In the genomic region with DNA sequence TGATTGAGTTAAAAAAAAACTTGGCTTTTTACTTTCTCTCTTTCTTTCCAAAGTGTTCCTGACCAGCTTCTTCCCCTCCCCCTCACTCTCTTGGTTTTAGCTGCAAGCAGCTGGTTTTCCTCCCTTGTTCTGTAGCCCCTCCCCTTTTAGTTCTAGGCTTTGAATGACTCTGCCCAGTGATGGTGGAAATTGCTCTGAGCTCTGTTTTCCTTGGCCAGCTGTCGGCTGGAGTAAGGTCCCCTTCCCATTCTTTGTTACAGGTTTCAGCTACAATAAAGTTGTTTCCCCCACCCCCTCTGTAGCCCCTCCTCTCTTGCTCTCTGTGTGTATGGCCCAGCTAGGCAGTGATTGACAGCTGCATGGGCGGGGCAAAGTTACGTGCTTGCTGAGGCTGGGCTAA, we compare ENCODE assay signal across 28 mouse cellular contexts. TPM values are rescaled to one million over a fixed set of nuclear protein-coding genes. Genes with fewer than 3 reads are reported as not detected.
A peak's percentile ranks its signal among the peaks of the same experiment; 100 is the strongest.
DNase-seq lines count a peak whose midpoint lies in the region; ATAC-seq and TF ChIP-seq lines count a peak whose summit lies in the region.
"Had no signal": no experiment of that assay in that cellular context is flagged by ENCODE, and none has a peak within 500 bp of the region (broad histone marks: within the 10 kb centered on the region; RNA-seq: fewer than 3 reads in every experiment).

No protein-coding gene starts in this region.

- no peak for ATAC-seq in kidney, postnatal 0 days (replicated peaks; ENCODE audit: low FRiP score, low read depth)
- ATAC-seq in forebrain, embryonic 15.5 days (replicated peaks) = no peak
- ATAC-seq: forebrain, embryonic 13.5 days; forebrain, postnatal 0 days; hindbrain, postnatal 0 days; inflammation-experienced regulatory T-cells, adult 6 months; intestine, embryonic 16.5 days had no signal

- no peak for TF ChIP-seq CTCF in kidney, postnatal 0 days (IDR thresholded peaks at IDR 0.05; ENCODE audit: low read depth)
- TF ChIP-seq CTCF in kidney, adult 2 months (conservative IDR thresholded peaks at IDR 0.05; ENCODE audit: insufficient read depth, insufficient read length, low read depth, low read length) = no peak

- no peak overlapping the region for H3K27ac ChIP-seq in kidney, postnatal 0 days
- H3K27ac ChIP-seq in kidney, adult 2 months (ENCODE audit: insufficient read depth, low read depth, low read length) = no peak overlapping the region
- no peak overlapping the region for H3K27ac ChIP-seq in forebrain, embryonic 15.5 days (replicated peaks)
- H3K27ac ChIP-seq: embryonic facial prominence, embryonic 13.5 days; forebrain, embryonic 10.5 days; forebrain, embryonic 13.5 days; gastrocnemius, adult 2 months; hindbrain, embryonic 14.5 days; hindbrain, postnatal 0 days had no signal

- no peak for TF ChIP-seq POLR2A in kidney, adult 2 months (IDR thresholded peaks at IDR 0.05; ENCODE audit: low read depth, low read length)

- no peaks in the 10 kb centered on the region for H3K27me3 ChIP-seq in kidney, postnatal 0 days (ENCODE audit: insufficient read depth, low read length)
- no peaks in the 10 kb centered on the region for H3K27me3 ChIP-seq in kidney, adult 2 months (replicated peaks; ENCODE audit: control insufficient read depth, insufficient read depth, low read length)
- no peaks in the 10 kb centered on the region for H3K27me3 ChIP-seq in forebrain, embryonic 15.5 days
- H3K27me3 ChIP-seq: embryonic facial prominence, embryonic 13.5 days; forebrain, embryonic 13.5 days had no signal

- H3K4me2 ChIP-seq in kidney, postnatal 0 days (ENCODE audit: low read length) = no peak overlapping the region
- no peak overlapping the region for H3K4me2 ChIP-seq in forebrain, embryonic 15.5 days (replicated peaks)
- H3K4me2 ChIP-seq: embryonic facial prominence, embryonic 13.5 days; forebrain, embryonic 13.5 days; heart, embryonic 11.5 days; hindbrain, embryonic 14.5 days had no signal

- no peak overlapping the region for H3K4me3 ChIP-seq in kidney, postnatal 0 days (replicated peaks; ENCODE audit: low read depth, low read length)
- no peak overlapping the region for H3K4me3 ChIP-seq in kidney, adult 2 months (ENCODE audit: insufficient read depth, low read depth, low read length)
- H3K4me3 ChIP-seq in forebrain, embryonic 15.5 days = no peak overlapping the region
- H3K4me3 ChIP-seq: embryonic facial prominence, embryonic 13.5 days; forebrain, embryonic 10.5 days; forebrain, embryonic 13.5 days; gastrocnemius, adult 2 months had no signal

- WGBS in kidney, postnatal 0 days = 57% methylated on average over 3 of the region's 3 CpGs
- WGBS in kidney, adult 2 months = 66% methylated on average over 3 of the region's 3 CpGs
- 56% methylated on average over 3 of the region's 3 CpGs for WGBS in forebrain, embryonic 15.5 days

- H3K36me3 ChIP-seq in kidney, postnatal 0 days (ENCODE audit: insufficient read depth, low read length) = no peaks in the 10 kb centered on the region
- no peaks in the 10 kb centered on the region for H3K36me3 ChIP-seq in kidney, adult 2 months (ENCODE audit: control insufficient read depth, insufficient read depth, low read length)
- H3K36me3 ChIP-seq in forebrain, embryonic 15.5 days = no peaks in the 10 kb centered on the region
- H3K36me3 ChIP-seq: embryonic facial prominence, embryonic 13.5 days; forebrain, embryonic 10.5 days had no signal

- no peaks in the 10 kb centered on the region for H3K9me3 ChIP-seq in kidney, postnatal 0 days (replicated peaks; ENCODE audit: low read length)
- no peaks in the 10 kb centered on the region for H3K9me3 ChIP-seq in forebrain, embryonic 15.5 days

- no peaks in the 10 kb centered on the region for H3K4me1 ChIP-seq in kidney, postnatal 0 days (replicated peaks; ENCODE audit: insufficient read depth, low read length)
- H3K4me1 ChIP-seq in kidney, adult 2 months (ENCODE audit: control insufficient read depth, insufficient read depth, low read length) = peaks cover 7% of the 10 kb centered on the region
- no peaks in the 10 kb centered on the region for H3K4me1 ChIP-seq in forebrain, embryonic 15.5 days
- H3K4me1 ChIP-seq: embryonic facial prominence, embryonic 13.5 days; forebrain, embryonic 10.5 days; forebrain, embryonic 13.5 days had no signal

- no peak overlapping the region for H3K9ac ChIP-seq in kidney, postnatal 0 days (ENCODE audit: low read depth, low read length)
- no peak overlapping the region for H3K9ac ChIP-seq in forebrain, embryonic 15.5 days (replicated peaks)
- H3K9ac ChIP-seq: embryonic facial prominence, embryonic 13.5 days; forebrain, embryonic 13.5 days; forebrain, postnatal 0 days; hindbrain, embryonic 14.5 days had no signal

- peak; percentile 4 for DNase-seq in embryo, embryonic 10 days (ENCODE audit: low spot score)
- DNase-seq in embryo, embryonic 9.5 days (ENCODE audit: extremely low spot score) = no peak
- peak; percentile 2 for DNase-seq in kidney, postnatal 0 days (ENCODE audit: low spot score)
- DNase-seq in kidney, adult 2 months = no peak
- DNase-seq in ZHBTc4 (ENCODE audit: low read depth, low spot score) = peak; percentile 82
- peak; percentile 0 for DNase-seq in embryo, embryonic 11 days
- no peak for DNase-seq in urinary bladder, postnatal 14 days (ENCODE audit: low spot score)
- DNase-seq: adrenal gland, adult 2 months; adrenal gland, postnatal 14 days; cerebellum, adult 11-12 months; cerebellum, adult 8-10 months; forebrain, postnatal 0 days; gastrocnemius, adult 2 months; gastrocnemius, postnatal 14 days; heart, adult 11 months; kidney, adult 18-20 months had no signal

RNA-seq across cellular contexts. Expression of gene Cyp2d12, which starts 47.9 kb away (rescaled TPM):
- 0.21 TPM in 1 of 2 replicates, not detected in the other for polyA plus RNA-seq in kidney, postnatal 0 days (2015; fragmentation: Nextera tagmentation; extraction: Ambion mirVana)
- polyA plus RNA-seq in kidney, adult 2 months (2012; rRNA removed) = 54.8 and 67.6 TPM in 2 replicates
- not detected in 2 replicates for polyA plus RNA-seq in forebrain, embryonic 15.5 days (2015; fragmentation: Nextera tagmentation; extraction: Ambion mirVana)
- polyA plus RNA-seq: adrenal gland, adult 2 months; embryonic facial prominence, embryonic 13.5 days; forebrain, embryonic 10.5 days; forebrain, embryonic 13.5 days; forebrain, postnatal 0 days; frontal cortex, adult 2 months; heart, embryonic 11.5 days; heart, embryonic 14.5 days; heart, postnatal 0 days; hindbrain, embryonic 14.5 days; hindbrain, postnatal 0 days; inflammation-experienced regulatory T-cells, adult 6 months; intestine, embryonic 16.5 days had no signal

Comparison
In these comparisons a context has a peak if more than half of its experiments do, and no peak if none do; other contexts are left out.
1. DNase-seq: peak in embryo, embryonic 10 days (single experiment), kidney, postnatal 0 days (single experiment), ZHBTc4 (single experiment) and embryo, embryonic 11 days (single experiment); none in embryo, embryonic 9.5 days (single experiment), kidney, adult 2 months (single experiment) and urinary bladder, postnatal 14 days (single experiment).
2. RNA of gene Cyp2d12, which starts 47.9 kb away (polyA plus RNA-seq): 54.8 to 67.6 TPM in kidney, adult 2 months; 0.21 TPM in kidney, postnatal 0 days and not detected in forebrain, embryonic 15.5 days; every median in the first group is over 10 times any median in the second.